Mouse (Mus musculus) heart, adult 9 months (tissue): ENCODE data around the gene BC030870.

ENCODE experiments used
- DNase-seq, 2 experiments: peaks; one replicate each; pipeline ENCODE4 v3.0.0; 2022; ENCODE audit warnings: low spot score in 2 of 2

BC030870 gene

GRCm38 (mm10) chr8:65080731-65081130, 48.6 kb downstream of the BC030870 start:
- no peak for DNase-seq

GRCm38 (mm10) chr8:65074733-65075132, 54.6 kb downstream of the BC030870 start, which contains the start of gene Gm10663:
Gene Gm10663, plus strand, starts transcription at chr8:65075033.
- DNase-seq = no peak

GRCm38 (mm10) chr8:65070996-65071395, 58.4 kb downstream of the BC030870 start:
- DNase-seq = no peak

GRCm38 (mm10) chr8:65068473-65068819, 60.9 kb downstream of the BC030870 start:
- no peak for DNase-seq

- DNase-seq = no peak
These were observed 61.5 kb downstream of the BC030870 start for GRCm38 (mm10) chr8:65067694-65068472.

GRCm38 (mm10) chr8:65067031-65067430, 62.3 kb downstream of the BC030870 start:
- no peak for DNase-seq

- no peak for DNase-seq
These were observed 63.7 kb downstream of the BC030870 start for GRCm38 (mm10) chr8:65065622-65066021.

GRCm38 (mm10) chr8:65064071-65064470, 65.3 kb downstream of the BC030870 start:
- no peak for DNase-seq

GRCm38 (mm10) chr8:65062195-65062594, 67.2 kb downstream of the BC030870 start:
- no peak for DNase-seq

GRCm38 (mm10) chr8:65056722-65057121, 72.6 kb downstream of the BC030870 start:
- DNase-seq = no peak

GRCm38 (mm10) chr8:65053968-65054367, 75.4 kb downstream of the BC030870 start:
- no peak for DNase-seq

- DNase-seq = no peak
These were observed 75.8 kb downstream of the BC030870 start for GRCm38 (mm10) chr8:65053554-65053953.

GRCm38 (mm10) chr8:65047801-65048200, 81.6 kb downstream of the BC030870 start:
- no peak for DNase-seq

- no peak for DNase-seq
These were observed 82.2 kb downstream of the BC030870 start for GRCm38 (mm10) chr8:65047193-65047592.

- DNase-seq = no peak
These were observed 82.8 kb downstream of the BC030870 start for GRCm38 (mm10) chr8:65046565-65046964.

GRCm38 (mm10) chr8:65037117-65037533, 92.2 kb downstream of the BC030870 start, which contains the start of gene Apela:
Gene Apela, minus strand, starts transcription at chr8:65037336.
- no peak for DNase-seq
